Mouse (Mus musculus) cerebellum, adult 8-10 months (tissue): ENCODE measurements around the gene Inpp4b.

Source experiments
- DNase-seq: peaks from one replicate; pipeline ENCODE4 v3.0.0; 2022

Gene Inpp4b

GRCm38 (mm10) chr8:81742588-81742987 is 400.2 kb downstream of the Inpp4b start:
- DNase-seq: no peak

- no peak for DNase-seq
These were observed 400.7 kb downstream of the Inpp4b start for GRCm38 (mm10) chr8:81743040-81743439.

DNA sequence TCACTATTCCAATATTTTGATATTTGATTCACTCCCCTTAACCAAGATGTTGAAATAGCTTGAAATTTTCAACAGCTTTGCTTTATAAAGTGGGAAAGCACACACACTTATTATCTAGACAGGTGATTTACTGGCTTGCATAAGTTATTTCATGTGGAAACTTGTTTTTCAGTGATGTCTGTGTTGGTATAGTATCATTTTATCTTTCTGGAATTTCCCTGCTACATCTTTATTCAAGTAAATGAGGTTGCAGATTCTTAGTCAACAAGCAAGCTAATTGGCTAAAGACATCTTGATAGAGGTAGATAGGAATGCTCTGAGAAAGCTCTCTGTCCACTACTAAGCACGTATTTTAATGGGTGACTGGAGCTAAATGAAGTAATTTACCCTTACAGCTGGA is 403.1 kb downstream of the Inpp4b start:
- DNase-seq: no peak

DNA sequence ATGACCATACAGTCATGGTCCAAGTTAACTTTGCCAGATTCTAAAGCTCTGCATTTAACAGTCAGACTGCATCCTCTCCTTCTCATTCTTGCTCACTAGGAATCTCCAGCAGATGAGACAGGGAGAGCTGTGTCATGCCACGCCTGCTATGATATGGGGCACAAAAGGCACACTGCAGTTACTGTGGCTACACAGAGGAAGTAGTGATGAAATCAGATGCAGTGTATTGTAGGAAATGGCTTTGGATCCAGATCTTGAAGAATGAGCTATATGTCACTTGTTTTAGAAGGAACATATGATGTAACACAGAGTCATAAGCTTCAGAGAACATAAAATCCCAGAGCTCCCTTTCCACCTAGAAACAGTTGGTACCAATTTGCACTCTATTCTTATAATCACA is 408.8 kb downstream of the Inpp4b start:
- DNase-seq: no peak

DNA sequence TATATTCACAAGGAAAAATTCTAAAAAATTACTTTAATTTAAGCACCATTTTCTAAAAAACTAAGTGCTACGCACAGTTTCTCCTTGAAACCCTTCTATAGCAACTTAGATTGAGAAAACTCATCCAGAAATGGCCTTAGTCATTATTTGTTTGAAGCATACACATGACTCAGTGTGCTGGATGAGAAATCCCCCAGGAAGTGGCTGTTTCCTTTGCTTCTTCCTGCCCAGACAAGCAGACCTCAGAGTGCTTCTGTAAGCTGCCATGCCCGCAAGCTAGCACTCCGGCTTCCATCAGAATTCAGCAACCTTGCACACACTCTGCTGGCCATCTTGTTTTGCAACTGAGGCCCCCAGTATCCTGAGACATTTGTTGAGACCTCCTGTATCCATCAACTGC is 414.3 kb downstream of the Inpp4b start:
- no peak for DNase-seq

- no peak for DNase-seq
These were observed 415.3 kb downstream of the Inpp4b start for GRCm38 (mm10) chr8:81757580-81758144.

DNA sequence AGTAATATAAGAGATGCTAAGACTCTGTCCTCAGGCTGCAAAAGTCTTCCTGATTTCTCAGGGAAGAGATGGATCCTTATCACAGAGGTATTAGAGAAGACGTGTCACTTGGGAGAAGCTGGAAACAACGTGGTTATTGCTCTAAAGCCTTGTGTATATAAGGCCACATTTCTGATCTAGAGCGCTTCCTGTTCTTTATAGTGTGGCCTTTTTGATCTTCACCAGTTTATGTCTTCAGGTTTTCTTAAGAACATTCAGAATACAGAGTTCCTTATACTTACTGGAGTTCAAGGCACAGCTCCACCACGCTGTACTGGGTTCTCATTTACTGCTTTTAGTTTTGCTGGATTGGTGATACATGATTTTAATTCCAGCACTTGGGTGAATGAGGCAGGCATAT is 419.1 kb downstream of the Inpp4b start:
- DNase-seq: no peak

- DNase-seq: no peak
These were observed 423.7 kb downstream of the Inpp4b start for GRCm38 (mm10) chr8:81766033-81766432.

DNA sequence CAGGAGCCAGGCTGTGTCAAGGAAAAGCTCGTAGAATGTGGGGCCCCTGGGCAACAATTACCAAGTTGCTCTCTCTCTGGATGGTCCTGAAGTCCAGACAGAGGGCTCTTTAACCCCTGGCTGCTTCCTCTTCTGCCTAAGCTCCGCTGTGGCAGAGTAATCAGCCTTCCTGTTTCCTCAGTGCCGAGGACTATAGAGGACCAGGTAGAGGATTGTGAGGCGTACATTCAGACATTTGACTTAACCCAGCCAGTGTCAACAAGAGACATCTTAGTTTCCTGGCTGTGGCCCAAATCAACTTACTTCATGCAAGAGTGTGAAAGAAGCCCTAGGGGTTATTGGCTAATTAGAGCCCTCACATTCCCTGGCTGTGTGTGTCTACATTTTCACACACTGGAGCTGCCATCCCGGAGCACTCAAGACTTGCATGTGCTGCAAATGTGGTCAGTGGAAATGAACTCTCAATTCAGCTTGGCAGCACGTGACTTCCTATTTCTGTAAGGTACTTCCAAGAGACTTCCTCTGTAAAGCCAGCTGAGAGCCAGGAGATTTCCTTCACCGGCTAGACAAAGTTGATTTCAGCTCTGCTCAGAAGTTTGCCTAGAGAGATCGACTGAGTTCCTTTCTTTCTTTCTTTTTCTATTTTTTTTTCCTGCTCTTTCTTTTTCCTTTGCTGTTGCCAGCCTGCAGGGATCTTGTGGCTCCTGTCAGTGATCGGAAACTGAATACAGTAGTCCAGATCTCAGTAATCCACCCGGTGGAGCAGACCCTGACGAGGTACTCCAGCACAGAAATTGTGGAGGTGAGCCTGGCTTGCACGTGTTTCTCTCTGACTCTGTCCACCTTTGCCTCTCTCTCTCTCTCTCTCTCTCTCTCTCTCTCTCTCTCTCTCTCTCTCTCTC is 425.3 kb downstream of the Inpp4b start:
- DNase-seq: no peak

GRCm38 (mm10) chr8:81768313-81768675 is 425.9 kb downstream of the Inpp4b start:
- DNase-seq: no peak

DNA sequence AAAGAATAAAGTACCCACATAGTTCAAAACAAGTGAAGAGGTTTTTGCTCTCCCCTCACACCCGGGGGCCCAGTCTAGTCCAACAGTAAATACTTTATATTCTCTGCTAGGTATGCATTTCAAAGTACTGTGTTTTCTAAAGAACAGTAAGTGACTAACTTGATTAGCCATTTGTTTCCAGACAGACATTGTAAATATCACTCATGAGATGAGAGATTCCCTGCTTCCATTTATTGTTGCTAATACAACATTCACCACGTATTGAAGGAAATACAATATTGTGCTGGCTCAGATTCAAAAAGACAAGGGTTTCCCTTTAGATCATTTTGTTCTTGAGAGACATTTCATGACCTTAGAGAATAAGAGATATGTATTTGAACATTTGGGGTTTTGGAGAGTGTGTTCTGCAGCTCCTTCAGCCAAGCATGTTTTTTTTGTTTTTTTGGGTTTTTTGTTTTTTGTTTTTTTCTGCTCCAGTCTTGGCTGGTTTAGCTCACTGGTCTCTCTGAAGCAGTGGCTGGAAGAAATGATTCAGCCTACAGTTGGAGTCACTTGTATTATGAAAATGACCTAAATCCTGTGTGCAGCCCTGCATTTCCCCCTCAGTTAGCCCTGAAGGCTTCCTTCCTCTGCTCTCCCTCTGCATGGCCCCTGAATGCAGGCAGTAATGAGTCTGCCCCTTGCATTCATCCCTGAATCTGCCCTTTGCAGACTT is 426.5 kb downstream of the Inpp4b start:
- DNase-seq: no peak

DNA sequence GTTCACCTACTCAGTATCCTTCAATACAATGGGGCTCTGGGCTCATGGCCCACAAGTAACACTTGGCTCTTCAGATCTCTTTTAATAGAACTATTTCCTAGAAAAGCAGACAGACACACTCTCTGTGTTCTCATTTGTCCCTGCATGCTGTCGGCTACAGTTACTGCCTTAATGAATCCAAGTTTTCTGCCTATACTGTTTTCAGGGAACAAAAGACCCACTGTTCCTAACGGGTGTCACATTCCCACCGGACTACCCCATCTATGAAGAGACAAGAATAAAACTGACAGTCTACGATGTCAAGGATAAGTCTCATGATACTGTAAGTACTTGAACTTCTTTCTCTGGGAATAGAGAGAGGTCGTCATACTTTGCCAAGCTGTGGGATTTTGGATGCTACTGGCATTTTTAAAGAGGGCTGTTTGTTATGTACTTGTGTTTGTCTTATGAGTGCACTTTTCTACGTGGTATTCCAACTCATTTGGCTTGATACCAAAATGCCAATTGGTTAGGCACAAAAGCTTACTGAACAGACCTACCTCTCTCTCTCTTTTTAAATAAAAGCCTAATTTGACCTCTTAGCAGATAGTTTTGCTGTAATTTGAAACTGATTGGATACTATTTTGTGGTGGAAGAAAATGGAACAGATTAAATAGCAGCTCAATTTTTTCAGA is 428.4 kb downstream of the Inpp4b start:
- no peak for DNase-seq

DNA sequence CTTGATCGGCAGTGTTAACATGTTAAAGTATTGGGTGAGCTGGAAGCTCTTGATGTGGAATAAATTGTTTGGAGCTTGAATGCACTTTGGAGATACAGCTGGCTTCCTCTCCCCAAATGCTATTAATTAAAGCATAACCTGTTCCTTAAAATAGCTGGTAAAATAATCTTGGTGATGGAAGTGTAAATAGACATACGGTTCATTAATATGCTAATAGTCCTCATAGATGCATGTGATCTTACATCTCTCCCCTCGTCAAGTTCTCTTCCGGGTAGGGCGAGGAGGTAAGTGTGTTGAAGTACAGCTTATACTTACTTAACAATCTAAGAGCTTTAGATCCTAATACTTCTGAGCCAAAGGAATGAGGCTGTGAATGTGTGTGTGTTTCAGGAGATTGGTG is 430.5 kb downstream of the Inpp4b start:
- no peak for DNase-seq

DNA sequence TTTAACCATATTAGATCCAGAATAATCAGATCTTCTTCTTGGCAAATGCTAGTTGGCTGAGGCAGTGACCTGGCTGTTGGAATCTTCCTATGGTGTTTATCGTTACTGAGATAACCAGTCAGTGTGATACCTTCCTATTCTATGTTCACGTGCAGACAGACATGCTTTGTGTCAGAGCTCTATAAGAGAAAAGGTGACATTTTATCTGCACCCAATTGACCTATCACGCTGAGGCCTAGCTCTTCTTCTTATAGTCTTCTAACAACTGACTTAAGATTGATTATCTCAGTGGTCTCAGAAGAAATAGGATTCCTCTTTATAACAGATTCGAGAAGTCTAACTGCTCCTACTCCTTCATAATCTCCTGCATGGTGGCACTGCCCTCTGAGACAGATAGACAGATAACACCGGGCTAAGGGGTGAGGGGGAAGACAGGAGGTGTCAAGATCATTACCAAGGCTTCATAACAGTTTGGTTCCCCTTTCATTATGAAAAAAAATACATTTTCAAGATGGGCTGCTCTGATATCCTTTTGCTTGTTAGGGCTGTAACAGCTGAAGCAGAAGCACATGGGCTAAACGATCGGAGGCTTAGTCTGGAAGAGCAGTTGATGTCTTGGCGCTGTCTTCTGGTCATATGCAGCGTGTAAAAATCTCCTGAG is 431.1 kb downstream of the Inpp4b start:
- no peak for DNase-seq

DNA sequence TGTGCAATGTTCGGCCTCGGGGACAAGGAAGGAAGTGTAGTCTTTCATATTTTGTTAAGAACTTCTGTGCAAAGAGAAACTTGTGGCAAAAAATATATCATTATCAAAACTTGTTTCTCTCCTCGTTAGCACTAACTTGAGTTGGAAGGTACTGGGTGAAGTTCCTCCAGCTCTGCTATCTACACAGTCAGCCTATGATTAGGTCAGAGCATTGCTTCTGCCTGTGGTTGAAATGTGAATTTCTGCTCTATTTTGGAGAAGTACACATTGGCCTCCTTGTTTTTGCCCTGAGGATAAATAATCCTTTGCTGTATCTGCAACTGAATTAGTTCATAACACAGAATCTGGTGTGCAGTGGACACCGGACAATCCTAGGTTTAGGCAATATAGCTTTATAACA is 431.7 kb downstream of the Inpp4b start:
- DNase-seq: no peak

DNA sequence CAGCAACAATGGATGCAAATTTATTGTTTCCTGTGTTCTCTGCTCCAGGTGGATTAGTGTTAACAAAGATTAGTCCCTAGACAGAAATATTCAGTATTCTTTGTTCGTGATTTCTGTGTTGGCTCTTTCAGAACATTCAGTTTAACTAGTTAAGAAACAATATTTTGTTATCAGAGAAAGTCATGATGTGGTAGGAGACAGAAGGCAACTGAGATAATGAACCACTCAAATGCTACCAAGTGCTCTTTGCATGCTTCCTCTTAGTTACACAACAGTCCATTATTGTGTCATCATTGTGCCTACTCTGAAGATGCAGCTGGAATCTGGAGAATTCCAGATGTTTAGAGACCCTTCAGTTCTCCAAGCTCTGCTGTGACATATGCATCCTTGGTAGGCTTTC is 432.1 kb downstream of the Inpp4b start:
- DNase-seq: no peak

DNA sequence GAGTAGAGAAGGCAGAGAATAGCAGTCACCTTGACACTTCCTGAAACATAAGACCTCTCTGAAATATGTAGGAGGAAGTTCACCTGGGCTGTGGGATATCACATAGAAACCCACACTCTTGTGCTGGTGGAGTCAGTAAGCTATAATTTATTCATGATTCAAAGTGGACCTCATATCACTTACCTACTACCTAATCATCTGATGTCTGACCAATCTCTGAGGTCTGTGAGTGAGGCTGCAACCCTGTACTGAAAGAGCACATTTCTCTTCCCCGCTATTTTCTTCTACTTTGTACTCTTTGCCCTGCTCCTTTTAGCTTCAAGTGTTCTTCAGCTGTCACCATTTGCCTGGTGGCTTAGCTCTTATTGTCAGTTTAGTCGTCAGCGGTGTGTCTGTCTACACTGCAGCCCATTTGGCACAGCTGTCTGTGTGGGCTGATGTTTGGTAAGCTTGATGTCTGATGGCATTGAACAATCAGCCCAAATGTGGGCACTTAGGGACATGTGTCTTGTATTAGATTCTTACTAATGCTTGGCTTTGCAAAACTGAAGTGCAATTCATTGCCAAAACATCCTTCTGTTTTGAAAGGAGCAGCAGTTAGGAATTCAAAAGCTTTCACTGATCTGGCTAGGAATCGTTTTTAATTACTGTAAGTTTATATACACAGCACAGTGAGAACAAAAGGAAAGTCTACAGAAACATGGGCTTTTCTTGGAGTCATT is 434.3 kb downstream of the Inpp4b start:
- DNase-seq: no peak

DNA sequence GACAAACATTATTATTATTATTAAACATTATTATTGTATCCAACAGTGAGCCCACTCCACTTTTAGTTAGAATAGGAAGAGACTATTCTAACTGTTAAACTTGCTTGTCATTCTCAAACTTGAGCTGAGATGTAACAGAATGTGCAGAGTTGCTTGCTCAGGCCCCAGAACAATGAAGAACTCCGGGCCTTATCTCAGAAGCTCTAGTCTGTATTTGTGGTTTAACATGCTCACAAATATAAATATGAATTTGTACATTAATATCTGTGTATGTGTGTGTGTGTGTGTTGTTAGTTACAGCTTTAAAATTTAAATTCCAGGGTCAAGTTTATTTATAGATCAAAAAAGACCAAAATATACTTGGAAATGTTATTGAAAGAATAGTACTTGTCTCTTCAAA is 435.3 kb downstream of the Inpp4b start:
- no peak for DNase-seq

DNA sequence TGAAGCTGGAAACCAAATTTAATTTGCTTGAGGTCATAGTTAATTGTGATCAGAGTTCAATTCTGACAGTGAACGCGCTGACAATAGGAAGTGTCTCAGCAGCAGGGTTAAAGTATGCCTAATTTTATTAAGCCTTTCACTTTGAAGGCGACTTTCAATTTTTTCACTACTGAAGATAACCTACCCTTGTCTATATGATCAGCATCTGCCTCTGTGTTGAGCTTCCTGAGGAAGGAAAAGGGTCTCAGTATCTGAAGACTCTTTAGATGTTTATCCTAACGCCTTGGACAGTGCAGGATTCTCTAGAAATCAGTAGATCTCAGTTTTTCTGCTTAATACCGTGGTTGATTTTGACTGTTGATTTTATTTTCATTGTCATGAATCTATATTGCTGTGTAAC is 437.1 kb downstream of the Inpp4b start:
- no peak for DNase-seq

- no peak for DNase-seq
These were observed 437.8 kb downstream of the Inpp4b start for GRCm38 (mm10) chr8:81780166-81780565.

GRCm38 (mm10) chr8:81780921-81781675 is 438.7 kb downstream of the Inpp4b start:
- DNase-seq: no peak
